Mouse (Mus musculus) heart, embryonic 16.5 days (tissue): Measurements from ENCODE around the gene Tcn2. TPM values are rescaled to one million over a fixed set of nuclear protein-coding genes. Genes with fewer than 3 reads are reported as not detected.

Experiments
- ATAC-seq: fragments of 200-750 bp; cut with Nextera tagmentation; replicated peaks from 2 replicates; pipeline ENCODE4 v1.8.0; 2017; ENCODE audit warnings: moderate number of reproducible peaks; ENCODE audit not compliant: insufficient read depth, low FRiP score; ENCODE audit errors: extremely low read depth
- H3K27ac ChIP-seq: fragments of 300-500 bp; sonication (generic); 2 replicates; pipeline ENCODE4 v1.5.1; 2014; ENCODE audit warnings: mild to moderate bottlenecking, low read length, control low read depth, moderate library complexity
- H3K27me3 ChIP-seq: fragments of 300-500 bp; sonication (generic); 2 replicates; pipeline ENCODE4 v1.6.1; 2014; ENCODE audit warnings: low read length, mixed read lengths; ENCODE audit not compliant: control insufficient read depth, insufficient read depth
- H3K36me3 ChIP-seq: fragments of 300-500 bp; sonication (generic); 2 replicates; pipeline ENCODE4 v1.6.1; 2014; ENCODE audit not compliant: control insufficient read depth, insufficient read depth
- H3K4me1 ChIP-seq: fragments of 300-500 bp; sonication (generic); 2 replicates; pipeline ENCODE4 v1.6.1; 2014; ENCODE audit warnings: low read length, mixed read lengths; ENCODE audit not compliant: control insufficient read depth, insufficient read depth
- H3K4me2 ChIP-seq: fragments of 300-500 bp; sonication (generic); 2 replicates; pipeline ENCODE4 v1.6.1; 2014; ENCODE audit warnings: low read depth, mild to moderate bottlenecking, control low read depth, low read length
- H3K4me3 ChIP-seq: fragments of 300-500 bp; sonication (generic); 2 replicates; pipeline ENCODE4 v1.5.1; 2014; ENCODE audit warnings: mild to moderate bottlenecking, control low read depth, low read length
- H3K9ac ChIP-seq: fragments of 300-500 bp; sonication (generic); 2 replicates; pipeline ENCODE4 v1.6.1; 2014; ENCODE audit warnings: low read length, control low read depth
- H3K9me3 ChIP-seq: fragments of 300-500 bp; sonication (generic); replicated peaks from 2 replicates; pipeline ENCODE4 v1.6.1; 2016; ENCODE audit warnings: low read length; ENCODE audit not compliant: control insufficient read depth
- WGBS: fragments of 180-500 bp; shearing (Covaris S2); extraction: QIAGEN DNeasy Blood & Tissue Kit; methylation state at CpG from one replicate; pipeline ENCODE4 v1.1.7; 2014; 5-methylcytosine and 5-hydroxymethylcytosine counted together
- polyA plus RNA-seq: library from polyadenylated mRNA; unstranded; fragments of >200 nt; fragmentation: Nextera tagmentation; extraction: Ambion mirVana; gene quantifications from 2 replicates; pipeline ENCODE4 v1.2.1, GENCODE M21; 2015

Gene Tcn2
- polyA plus RNA-seq, result 70.5 and 70.6 TPM in 2 replicates

- Histone ChIP-seq H3K4me2 (peak within 1 kb of the TSS; percentile 81), H3K9me3 (no peaks in the 10 kb centered on the region), H3K27me3 (no peaks in the 10 kb centered on the region), H3K9ac (peak within 1 kb of the TSS; percentile 74), H3K4me3 (peak within 1 kb of the TSS; percentile 66), H3K4me1 (peaks cover 9% of the 10 kb centered on the region), H3K27ac (peak within 1 kb of the TSS; percentile 69), H3K36me3 (peaks cover 3% of the 10 kb centered on the region; the same call in 1 of the 2 replicates)
- WGBS, result under 1% methylated on average over 22 of the region's 26 CpGs
- peak; percentile 89 for ATAC-seq
These were observed at the start of gene Tcn2 for GRCm38 (mm10) chr11:3931511-3932211. Gene Tcn2 (minus strand): TSS chr11:3932159.

DNA sequence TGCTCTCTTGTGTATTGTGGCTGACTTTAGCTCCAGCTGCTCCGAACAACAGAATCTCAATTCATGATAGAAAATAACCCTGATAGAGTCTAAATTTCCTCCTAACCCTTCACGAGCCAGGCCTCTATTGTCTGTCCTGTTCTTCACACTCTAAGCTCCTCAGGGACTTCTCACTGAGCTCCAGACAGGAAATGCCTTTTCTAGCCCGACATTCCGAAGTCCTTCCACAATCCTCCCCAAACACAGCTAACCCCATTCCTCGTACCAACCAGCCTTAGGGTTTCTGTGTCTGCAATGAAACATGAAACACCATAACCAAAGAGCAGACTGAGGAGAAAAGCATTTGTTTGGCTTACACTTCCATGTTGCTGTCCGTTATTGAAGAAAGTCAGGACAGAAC, 49.6 kb upstream of the Tcn2 start:
- H3K27me3 ChIP-seq, result peaks cover 18% of the 10 kb centered on the region
- ATAC-seq, result no peak
- H3K9me3 ChIP-seq, result no peaks in the 10 kb centered on the region
- no peak overlapping the region for H3K27ac ChIP-seq
- no peak overlapping the region for H3K4me3 ChIP-seq
- WGBS, result 57% methylated on average over 6 of the region's 6 CpGs
- H3K36me3 ChIP-seq, result peaks cover 30% of the 10 kb centered on the region
- H3K4me1 ChIP-seq, result peaks cover 3% of the 10 kb centered on the region
- H3K4me2 ChIP-seq, result no peak overlapping the region
- H3K9ac ChIP-seq, result no peak overlapping the region

DNA sequence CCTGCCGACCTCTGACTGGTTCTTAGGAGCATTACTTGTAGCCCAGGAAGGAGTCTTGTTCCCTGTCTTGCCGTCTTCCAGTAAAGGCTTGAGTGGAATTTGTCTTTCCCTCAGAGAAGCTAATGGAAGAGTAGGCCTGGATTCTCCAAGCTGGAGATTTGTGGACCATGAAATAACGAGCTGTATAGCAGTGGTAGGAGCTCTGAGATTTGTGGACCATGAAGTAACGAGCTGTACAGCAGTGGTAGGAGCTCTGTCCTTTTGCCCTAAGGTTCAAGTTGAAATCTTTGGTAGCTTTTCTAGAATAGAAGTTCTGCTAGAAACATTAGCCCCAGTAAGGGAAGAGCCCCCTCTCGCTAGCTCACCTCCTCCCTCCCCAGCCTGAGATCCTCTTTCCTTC, 46.5 kb upstream of the Tcn2 start:
- Histone ChIP-seq H3K4me3 (no peak overlapping the region), H3K27me3 (peaks cover 6% of the 10 kb centered on the region; the same call in 1 of the 2 replicates), H3K9me3 (no peaks in the 10 kb centered on the region), H3K9ac (no peak overlapping the region), H3K36me3 (peaks cover 55% of the 10 kb centered on the region), H3K27ac (no peak overlapping the region), H3K4me1 (peaks cover 3% of the 10 kb centered on the region), H3K4me2 (no peak overlapping the region)
- no peak for ATAC-seq
- 92% methylated on average over 5 of the region's 5 CpGs for WGBS

DNA sequence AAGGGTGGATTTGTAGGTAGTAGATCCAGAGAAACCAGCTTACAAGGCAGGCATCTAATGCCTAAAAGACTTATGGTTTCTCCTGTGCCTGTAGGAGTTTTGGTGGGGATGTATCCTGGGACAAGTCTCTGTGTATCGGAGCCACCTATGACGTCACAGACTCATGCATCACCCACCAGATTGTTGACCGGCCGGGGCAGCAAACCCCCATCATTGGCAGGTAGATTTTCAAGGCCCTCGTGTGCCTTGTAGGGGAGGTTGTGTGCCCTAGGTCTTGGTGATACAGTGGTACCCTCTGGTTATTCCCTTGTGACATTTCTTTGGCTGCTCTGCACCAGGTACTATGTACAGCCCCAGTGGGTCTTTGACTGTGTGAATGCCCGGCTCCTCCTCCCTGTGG, 44.7 kb upstream of the Tcn2 start, which contains the start of gene 4930556J24Rik:
Gene 4930556J24Rik (minus strand): TSS at position 101 of the 400 bp plus-strand sequence.
- Histone ChIP-seq H3K9ac (no peak within 1 kb of the TSS), H3K4me3 (no peak within 1 kb of the TSS), H3K27ac (no peak within 1 kb of the TSS), H3K4me1 (no peaks in the 10 kb centered on the region), H3K36me3 (peaks cover 71% of the 10 kb centered on the region), H3K9me3 (no peaks in the 10 kb centered on the region), H3K27me3 (no peaks in the 10 kb centered on the region), H3K4me2 (no peak within 1 kb of the TSS)
- ATAC-seq, result no peak
- 88% methylated on average over 6 of the region's 6 CpGs for WGBS

DNA sequence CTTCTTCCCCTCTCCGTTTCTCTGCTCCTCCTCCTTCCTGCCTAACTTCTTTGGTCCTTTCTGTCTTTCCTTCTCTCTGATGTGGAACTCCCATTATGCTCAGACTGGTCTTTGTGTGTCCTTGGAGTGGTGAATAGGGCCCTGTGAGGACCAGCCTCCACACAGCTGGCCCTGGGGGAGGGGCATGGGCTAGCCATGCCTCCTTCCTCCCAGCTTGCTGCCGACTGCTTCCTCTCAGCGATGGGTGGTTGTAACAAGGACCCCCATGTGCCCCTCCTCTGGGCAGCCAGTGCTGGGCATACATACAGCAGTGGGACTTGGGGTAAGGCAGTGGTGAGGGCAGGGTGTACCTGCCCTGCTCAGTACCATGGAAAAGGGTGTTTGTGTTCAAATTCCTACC, 42.4 kb upstream of the Tcn2 start:
- 88% methylated on average over 3 of the region's 3 CpGs for WGBS
- Histone ChIP-seq H3K27me3 (no peaks in the 10 kb centered on the region), H3K27ac (no peak overlapping the region), H3K9me3 (no peaks in the 10 kb centered on the region), H3K4me3 (no peak overlapping the region), H3K36me3 (peaks cover 84% of the 10 kb centered on the region), H3K4me2 (no peak overlapping the region), H3K9ac (no peak overlapping the region), H3K4me1 (no peaks in the 10 kb centered on the region)
- no peak for ATAC-seq

DNA sequence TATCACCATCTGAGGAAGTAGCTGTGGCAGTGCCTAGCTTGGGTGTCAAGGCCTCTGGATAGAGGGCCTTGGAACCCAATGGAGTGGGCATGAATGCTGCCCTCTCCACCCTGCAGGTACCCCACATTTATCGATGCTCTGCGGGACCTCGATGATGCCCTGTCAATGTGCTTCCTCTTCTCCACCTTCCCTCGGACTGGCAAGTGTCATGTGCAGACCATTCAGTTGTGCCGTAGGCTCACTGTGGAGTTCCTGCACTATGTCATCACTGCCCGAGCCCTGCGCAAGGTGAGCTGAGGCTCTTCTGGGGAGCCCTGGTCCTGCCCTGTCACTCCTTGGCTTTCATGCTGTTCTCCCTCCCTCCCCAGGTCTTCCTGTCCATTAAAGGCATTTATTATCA, 41.1 kb upstream of the Tcn2 start:
- no peak for ATAC-seq
- Histone ChIP-seq H3K4me3 (no peak overlapping the region), H3K27ac (no peak overlapping the region), H3K4me1 (no peaks in the 10 kb centered on the region), H3K9ac (no peak overlapping the region), H3K4me2 (no peak overlapping the region), H3K36me3 (peaks cover 79% of the 10 kb centered on the region), H3K27me3 (no peaks in the 10 kb centered on the region), H3K9me3 (no peaks in the 10 kb centered on the region)
- 88% methylated on average over 7 of the region's 7 CpGs for WGBS

DNA sequence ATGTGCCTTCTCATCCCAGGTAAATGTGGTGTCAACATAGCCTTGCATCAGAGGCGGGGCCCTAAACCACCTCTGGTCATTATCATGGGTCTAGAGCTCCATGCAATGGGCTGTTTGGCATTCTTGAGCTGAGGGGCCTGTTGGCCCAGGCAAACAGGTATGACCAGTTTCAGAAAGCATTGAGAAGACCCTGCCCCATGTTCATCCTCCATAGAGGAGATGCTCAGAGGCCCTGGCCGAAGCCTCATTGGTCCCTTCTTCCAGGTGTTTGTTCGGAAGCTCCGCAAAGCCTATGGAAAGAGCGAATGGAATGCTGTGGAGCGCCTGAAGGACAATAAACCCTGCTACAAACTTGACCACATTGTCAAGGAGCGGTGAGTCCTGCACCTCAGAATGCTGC, 38.4 kb upstream of the Tcn2 start:
- no peaks in the 10 kb centered on the region for H3K27me3 ChIP-seq
- no peak overlapping the region for H3K4me2 ChIP-seq
- H3K4me1 ChIP-seq, result no peaks in the 10 kb centered on the region
- H3K9ac ChIP-seq, result no peak overlapping the region
- peaks cover 61% of the 10 kb centered on the region for H3K36me3 ChIP-seq
- H3K9me3 ChIP-seq, result no peaks in the 10 kb centered on the region
- WGBS, result 96% methylated on average over 7 of the region's 7 CpGs
- H3K4me3 ChIP-seq, result no peak overlapping the region
- no peak overlapping the region for H3K27ac ChIP-seq
- no peak for ATAC-seq

DNA sequence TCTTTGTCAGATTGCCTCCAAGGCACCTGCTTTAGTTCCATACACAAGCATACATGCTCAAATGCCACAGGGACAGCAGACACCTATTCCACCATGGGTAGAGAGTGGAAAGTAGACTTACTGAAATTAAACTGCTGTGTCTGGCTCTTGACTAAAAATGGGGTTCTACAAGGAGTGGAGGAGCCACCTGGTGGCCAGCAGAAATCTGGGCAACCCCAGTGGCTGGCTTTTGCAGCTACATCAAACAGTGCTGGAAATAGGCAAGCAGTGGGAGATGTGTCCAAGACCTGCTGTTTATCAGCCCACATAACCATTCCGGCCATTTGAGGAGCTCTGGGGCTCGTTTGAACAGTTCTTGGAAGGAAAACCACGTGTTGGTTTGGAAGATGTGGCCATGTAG, 37.9 kb upstream of the Tcn2 start:
- Histone ChIP-seq H3K4me3 (no peak overlapping the region), H3K4me2 (no peak overlapping the region), H3K27me3 (no peaks in the 10 kb centered on the region), H3K9ac (no peak overlapping the region), H3K36me3 (peaks cover 55% of the 10 kb centered on the region), H3K27ac (no peak overlapping the region), H3K4me1 (peaks cover 3% of the 10 kb centered on the region), H3K9me3 (no peaks in the 10 kb centered on the region)
- no peak for ATAC-seq
- WGBS, result 84% methylated on average over 3 of the region's 3 CpGs

DNA sequence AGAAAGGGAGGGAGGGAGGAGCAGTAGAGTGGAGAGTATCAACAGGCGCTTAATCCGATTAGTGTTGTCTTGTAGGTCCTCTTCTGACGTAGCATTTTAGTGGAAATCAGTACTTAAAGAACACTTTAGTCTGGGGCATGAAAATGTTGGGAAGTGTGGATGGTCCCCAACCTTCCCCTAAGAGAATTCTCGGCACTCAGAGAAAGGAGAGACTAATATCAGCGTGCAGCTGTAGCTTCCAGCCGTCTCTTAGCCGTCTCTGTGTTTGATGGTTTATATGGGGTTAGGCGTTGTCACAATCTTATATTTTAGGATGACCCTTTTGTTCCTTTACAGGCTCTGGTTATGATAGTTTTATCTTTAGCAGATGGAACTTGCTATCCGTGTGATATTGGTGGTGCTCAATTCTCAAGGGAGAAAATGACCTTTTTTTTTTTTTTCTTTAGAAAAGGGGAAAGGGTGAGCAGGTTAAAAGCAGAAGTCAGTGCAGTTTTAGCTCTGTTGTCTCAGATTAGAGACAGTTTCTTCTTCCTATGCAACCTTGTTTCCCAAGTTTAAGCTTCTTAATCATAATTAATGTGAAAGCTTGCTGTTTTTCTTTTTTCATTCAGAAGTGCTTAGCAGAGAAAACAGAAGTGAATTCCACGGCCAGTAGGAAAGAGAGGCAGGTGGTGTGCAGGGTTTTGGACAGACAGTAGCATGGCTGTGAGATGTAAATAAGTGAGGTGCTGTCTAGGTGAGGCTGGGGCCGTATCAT, 32.6 kb upstream of the Tcn2 start:
- Histone ChIP-seq H3K9me3 (no peaks in the 10 kb centered on the region), H3K4me2 (peak overlapping the region; percentile 91), H3K36me3 (peaks cover 7% of the 10 kb centered on the region; the same call in 1 of the 2 replicates), H3K27me3 (no peaks in the 10 kb centered on the region), H3K4me1 (peaks cover 10% of the 10 kb centered on the region), H3K4me3 (peak overlapping the region; percentile 84), H3K27ac (peak overlapping the region; percentile 70), H3K9ac (peak overlapping the region; percentile 86)
- 12% methylated on average over 11 of the region's 11 CpGs for WGBS
- ATAC-seq, result no peak
